In the genomic region with DNA sequence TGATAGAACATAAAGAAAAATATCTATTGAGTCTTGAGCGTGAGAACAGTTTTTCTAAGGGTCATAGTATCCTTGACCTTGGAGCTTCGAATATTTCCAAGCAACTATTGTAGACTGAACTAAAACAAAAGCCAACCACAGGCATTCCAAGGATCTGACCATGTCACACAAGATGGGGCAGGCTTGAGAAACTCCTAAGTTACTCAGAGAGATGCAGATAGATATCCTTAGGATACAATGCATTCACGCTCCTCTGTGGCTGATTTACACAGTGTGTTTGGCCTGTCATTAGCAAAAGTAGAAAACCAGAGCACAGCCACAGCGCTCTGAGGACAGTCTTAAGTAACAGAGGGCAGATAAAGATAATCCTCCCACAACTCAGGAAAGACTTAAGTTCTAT, we compare ENCODE assay signal across 21 mouse cellular contexts.
"Had no signal": no experiment of that assay in that cellular context is flagged by ENCODE, and none has a peak within 500 bp of the region (broad histone marks: within the 10 kb centered on the region; RNA-seq: fewer than 3 reads in every experiment).

No protein-coding gene starts in this region.

- H3K4me3 ChIP-seq: intestine, embryonic 15.5 days; kidney, embryonic 15.5 days; layer of hippocampus, adult 2 months; limb, embryonic 10.5 days; limb, embryonic 13.5 days; lung, embryonic 15.5 days; midbrain, embryonic 12.5 days; midbrain, embryonic 15.5 days; neural tube, embryonic 13.5 days had no signal

- H3K27ac ChIP-seq: intestine, embryonic 15.5 days; kidney, embryonic 15.5 days; layer of hippocampus, adult 2 months; limb, embryonic 10.5 days; limb, embryonic 13.5 days; lung, embryonic 15.5 days; midbrain, embryonic 12.5 days; midbrain, embryonic 15.5 days; neural tube, embryonic 13.5 days had no signal

- H3K36me3 ChIP-seq: intestine, embryonic 15.5 days; kidney, embryonic 15.5 days; limb, embryonic 10.5 days; limb, embryonic 13.5 days; lung, embryonic 15.5 days; midbrain, embryonic 12.5 days; midbrain, embryonic 15.5 days; neural tube, embryonic 13.5 days had no signal

- H3K4me2 ChIP-seq: intestine, embryonic 15.5 days; kidney, embryonic 15.5 days; limb, embryonic 13.5 days; lung, embryonic 15.5 days; midbrain, embryonic 12.5 days; midbrain, embryonic 15.5 days; neural tube, embryonic 13.5 days had no signal

- ATAC-seq: intestine, embryonic 15.5 days; midbrain, embryonic 15.5 days had no signal

- H3K9me3 ChIP-seq: intestine, embryonic 15.5 days; kidney, embryonic 15.5 days; limb, embryonic 10.5 days; limb, embryonic 13.5 days; lung, embryonic 15.5 days; midbrain, embryonic 12.5 days; midbrain, embryonic 15.5 days; neural tube, embryonic 13.5 days had no signal

- H3K9ac ChIP-seq: intestine, embryonic 15.5 days; kidney, embryonic 15.5 days; limb, embryonic 13.5 days; lung, embryonic 15.5 days; midbrain, embryonic 12.5 days; midbrain, embryonic 15.5 days; neural tube, embryonic 13.5 days had no signal

- DNase-seq: kidney, adult 11 months; kidney, adult 8-10 months; kidney, postnatal 10 days; kidney, postnatal 4 days; layer of hippocampus, adult 9-11 months; lung, adult 18-20 months; lung, postnatal 10 days; lung, postnatal 36 days; retina, postnatal 1 day; right cerebral cortex, postnatal 25 days; thymus, adult 18-20 months; thymus, postnatal 4 days had no signal

- H3K4me1 ChIP-seq: intestine, embryonic 15.5 days; kidney, embryonic 15.5 days; limb, embryonic 10.5 days; limb, embryonic 13.5 days; lung, embryonic 15.5 days; midbrain, embryonic 12.5 days; midbrain, embryonic 15.5 days; neural tube, embryonic 13.5 days had no signal
